Mouse (Mus musculus) liver, adult 2 months (tissue): Measurements from ENCODE around the gene Gfod1.

Experiments used
- CTCF ChIP-seq: fragments of 200-500 bp; IDR thresholded peaks from 2 replicates; pipeline ENCODE4 v1.5.1; 2011; ENCODE audit warnings: low read depth, low read length, control low read depth
- POLR2A ChIP-seq: fragments of 200-500 bp; IDR thresholded peaks from 2 replicates; pipeline ENCODE4 v1.6.1; 2011; ENCODE audit warnings: low read length, control low read depth; ENCODE audit not compliant: insufficient read depth; ENCODE audit errors: extremely low read depth

GRCm38 (mm10) chr13:43172036-43172713 is 131.8 kb downstream of the Gfod1 start:
- TF ChIP-seq CTCF (no peak; the same call in 1 of the 2 replicates), POLR2A (no peak)
